Mouse (Mus musculus) heart, embryonic 11.5 days (tissue): ENCODE measurements around the gene Ier5l. TPM values are rescaled to one million over a fixed set of nuclear protein-coding genes. Genes with fewer than 3 reads are reported as not detected.

Experiments
- ATAC-seq: fragments of 200-750 bp; cut with Nextera tagmentation; replicated peaks from 2 replicates; pipeline ENCODE4 v1.8.0; 2017; ENCODE audit warnings: moderate library complexity; ENCODE audit not compliant: insufficient number of reproducible peaks, low FRiP score, low TSS enrichment
- H3K27ac ChIP-seq: fragments of 300-500 bp; sonication (generic); 2 replicates; pipeline ENCODE4 v1.5.1; 2014; ENCODE audit warnings: mild to moderate bottlenecking, low read depth, low read length
- H3K27me3 ChIP-seq: fragments of 300-500 bp; sonication (generic); 2 replicates; pipeline ENCODE4 v1.6.1; 2014; ENCODE audit warnings: mild to moderate bottlenecking, low read length, mixed read lengths; ENCODE audit not compliant: control insufficient read depth, insufficient read depth
- H3K36me3 ChIP-seq: fragments of 300-500 bp; sonication (generic); 2 replicates; pipeline ENCODE4 v1.6.1; 2014; ENCODE audit warnings: mild to moderate bottlenecking, low read length, moderate library complexity, mixed read lengths; ENCODE audit not compliant: control insufficient read depth, insufficient read depth
- H3K4me1 ChIP-seq: fragments of 300-500 bp; sonication (generic); 2 replicates; pipeline ENCODE4 v1.6.1; 2014; ENCODE audit warnings: low read length; ENCODE audit not compliant: control insufficient read depth, insufficient read depth
- H3K4me2 ChIP-seq: fragments of 300-500 bp; sonication (generic); 2 replicates; pipeline ENCODE4 v1.6.1; 2014; ENCODE audit warnings: mild to moderate bottlenecking, moderate library complexity
- H3K4me3 ChIP-seq: fragments of 300-500 bp; sonication (generic); 2 replicates; pipeline ENCODE4 v1.5.1; 2014; ENCODE audit warnings: low read depth, low read length
- H3K9ac ChIP-seq: fragments of 300-500 bp; sonication (generic); 2 replicates; pipeline ENCODE4 v1.6.1; 2014; ENCODE audit warnings: mild to moderate bottlenecking, low read depth, low read length, moderate library complexity
- H3K9me3 ChIP-seq: fragments of 300-500 bp; sonication (generic); replicated peaks from 2 replicates; pipeline ENCODE4 v1.6.1; 2016; ENCODE audit warnings: low read length; ENCODE audit not compliant: control insufficient read depth
- WGBS: fragments of 180-500 bp; shearing (Covaris S2); extraction: QIAGEN DNeasy Blood & Tissue Kit; methylation state at CpG from one replicate; pipeline ENCODE4 v1.1.7; 2014; ENCODE audit not compliant: insufficient replicate concordance; 5-methylcytosine and 5-hydroxymethylcytosine counted together
- polyA plus RNA-seq: library from polyadenylated mRNA; unstranded; fragments of >200 nt; fragmentation: Nextera tagmentation; extraction: Ambion mirVana; gene quantifications from 2 replicates; pipeline ENCODE4 v1.2.1, GENCODE M21; 2014

The Ier5l gene
- polyA plus RNA-seq, result 2.4 TPM in 2 replicates

- Histone ChIP-seq H3K27me3 (peaks cover 10% of the 10 kb centered on the region), H3K9ac (peak within 1 kb of the TSS; percentile 96), H3K4me3 (peak within 1 kb of the TSS; percentile 85), H3K4me2 (peak within 1 kb of the TSS; percentile 96), H3K36me3 (no peaks in the 10 kb centered on the region), H3K27ac (peak within 1 kb of the TSS; percentile 80), H3K9me3 (no peaks in the 10 kb centered on the region), H3K4me1 (peaks cover 17% of the 10 kb centered on the region)
- WGBS, result 1% methylated on average over 37 of the region's 37 CpGs
- ATAC-seq, result peak; percentile 67
These were observed at the start of gene Ier5l for GRCm38 (mm10) chr2:30474039-30474438. Gene Ier5l (minus strand): TSS chr2:30474219.

GRCm38 (mm10) chr2:30523727-30524126 is 49.7 kb upstream of the Ier5l start:
- Histone ChIP-seq H3K9me3 (no peaks in the 10 kb centered on the region), H3K4me3 (no peak overlapping the region), H3K4me2 (no peak overlapping the region), H3K27me3 (no peaks in the 10 kb centered on the region), H3K27ac (no peak overlapping the region), H3K36me3 (no peaks in the 10 kb centered on the region), H3K4me1 (peaks cover 9% of the 10 kb centered on the region), H3K9ac (no peak overlapping the region)
- no peak for ATAC-seq
- 70% methylated on average over 8 of the region's 8 CpGs for WGBS

GRCm38 (mm10) chr2:30510711-30511380 is 36.8 kb upstream of the Ier5l start:
- no peak overlapping the region for H3K4me3 ChIP-seq
- no peaks in the 10 kb centered on the region for H3K36me3 ChIP-seq
- ATAC-seq, result no peak
- 0 out of 2 replicates have a peak, but pooled peaks cover 3% of the 10 kb centered on the region for H3K4me1 ChIP-seq
- no peaks in the 10 kb centered on the region for H3K9me3 ChIP-seq
- no peak overlapping the region for H3K4me2 ChIP-seq
- H3K9ac ChIP-seq, result no peak overlapping the region
- H3K27me3 ChIP-seq, result no peaks in the 10 kb centered on the region
- H3K27ac ChIP-seq, result no peak overlapping the region
- 71% methylated on average over 16 of the region's 16 CpGs for WGBS

- Histone ChIP-seq H3K9ac (no peak overlapping the region), H3K4me2 (no peak overlapping the region), H3K27ac (no peak overlapping the region), H3K4me1 (peaks cover 10% of the 10 kb centered on the region), H3K4me3 (no peak overlapping the region), H3K36me3 (no peaks in the 10 kb centered on the region), H3K27me3 (no peaks in the 10 kb centered on the region), H3K9me3 (no peaks in the 10 kb centered on the region)
- ATAC-seq, result no peak
- 65% methylated on average over 11 of the region's 11 CpGs for WGBS
These were observed 33.2 kb upstream of the Ier5l start for GRCm38 (mm10) chr2:30507138-30507727.

- H3K4me3 ChIP-seq, result no peak overlapping the region
- ATAC-seq, result no peak
- H3K4me1 ChIP-seq, result peaks cover 10% of the 10 kb centered on the region
- H3K27me3 ChIP-seq, result no peaks in the 10 kb centered on the region
- H3K27ac ChIP-seq, result no peak overlapping the region
- H3K9me3 ChIP-seq, result no peaks in the 10 kb centered on the region; the same call in 1 of the 2 replicates
- peak overlapping the region; percentile 39 for H3K9ac ChIP-seq
- WGBS, result 36% methylated on average over 23 of the region's 23 CpGs
- H3K36me3 ChIP-seq, result no peaks in the 10 kb centered on the region
- peak overlapping the region; percentile 6; the same call in 1 of the 2 replicates for H3K4me2 ChIP-seq
These were observed 29.9 kb upstream of the Ier5l start for GRCm38 (mm10) chr2:30503677-30504621.

GRCm38 (mm10) chr2:30501701-30502100 is 27.7 kb upstream of the Ier5l start:
- no peak overlapping the region for H3K27ac ChIP-seq
- no peaks in the 10 kb centered on the region for H3K27me3 ChIP-seq
- H3K4me2 ChIP-seq, result no peak overlapping the region
- H3K36me3 ChIP-seq, result no peaks in the 10 kb centered on the region
- no peak overlapping the region for H3K9ac ChIP-seq
- peaks cover 10% of the 10 kb centered on the region for H3K4me1 ChIP-seq
- no peak overlapping the region for H3K4me3 ChIP-seq
- no peak for ATAC-seq
- 66% methylated on average over 7 of the region's 7 CpGs for WGBS
- H3K9me3 ChIP-seq, result no peaks in the 10 kb centered on the region; the same call in 1 of the 2 replicates

- Histone ChIP-seq H3K9ac (peak overlapping the region; percentile 43), H3K36me3 (no peaks in the 10 kb centered on the region), H3K4me1 (peaks cover 6% of the 10 kb centered on the region; the same call in 1 of the 2 replicates), H3K9me3 (no peaks in the 10 kb centered on the region; the same call in 1 of the 2 replicates), H3K27ac (no peak overlapping the region), H3K4me2 (peak overlapping the region; percentile 56), H3K4me3 (peak overlapping the region; percentile 18), H3K27me3 (no peaks in the 10 kb centered on the region)
- WGBS, result 23% methylated on average over 22 of the region's 22 CpGs
- peak; percentile 77 for ATAC-seq
These were observed 22.2 kb upstream of the Ier5l start for GRCm38 (mm10) chr2:30495909-30496861.
